Comparison of ENCODE assay signal across 20 mouse cellular contexts in the genomic region with DNA sequence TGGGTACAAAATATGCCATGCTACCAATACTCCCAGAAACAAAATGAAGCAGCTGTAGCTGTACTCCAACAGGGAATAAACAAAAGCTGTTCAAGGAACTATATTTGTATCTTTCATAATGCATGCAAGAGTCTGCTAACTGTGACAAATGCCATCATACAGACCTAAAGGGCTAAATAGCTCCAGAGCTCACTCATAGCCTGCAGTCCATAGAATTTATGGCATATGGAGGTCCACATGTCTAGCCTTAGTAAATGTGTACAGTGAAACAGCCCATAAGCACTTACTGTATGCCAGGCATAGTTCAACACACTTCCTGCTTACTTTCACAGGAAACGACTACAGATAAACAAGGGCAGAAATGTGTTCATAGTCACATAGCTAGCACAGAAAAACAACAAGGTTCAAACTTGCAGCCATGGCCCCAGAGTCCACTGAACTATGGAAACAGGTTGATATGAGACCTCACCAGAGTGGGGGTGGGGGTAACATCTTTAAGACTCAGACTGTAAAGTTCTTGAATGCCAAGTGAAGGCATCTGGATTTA. TPM values are rescaled to one million over a fixed set of nuclear protein-coding genes. Genes with fewer than 3 reads are reported as not detected.
"Had no signal": no experiment of that assay in that cellular context is flagged by ENCODE, and none has a peak within 500 bp of the region (broad histone marks: within the 10 kb centered on the region; RNA-seq: fewer than 3 reads in every experiment).

No protein-coding gene starts in this region.

- H3K27ac ChIP-seq: intestine, embryonic 15.5 days; kidney, embryonic 15.5 days; limb, embryonic 15.5 days; liver, embryonic 14.5 days; midbrain, embryonic 10.5 days; neural tube, embryonic 12.5 days had no signal

- H3K36me3 ChIP-seq: intestine, embryonic 15.5 days; kidney, embryonic 15.5 days; limb, embryonic 15.5 days; midbrain, embryonic 10.5 days; neural tube, embryonic 12.5 days had no signal

- H3K9me3 ChIP-seq: intestine, embryonic 15.5 days; kidney, embryonic 15.5 days; limb, embryonic 15.5 days; midbrain, embryonic 10.5 days; neural tube, embryonic 12.5 days had no signal

- H3K4me1 ChIP-seq: intestine, embryonic 15.5 days; kidney, embryonic 15.5 days; limb, embryonic 15.5 days; midbrain, embryonic 10.5 days; neural tube, embryonic 12.5 days had no signal

- H3K4me2 ChIP-seq: intestine, embryonic 15.5 days; kidney, embryonic 15.5 days; limb, embryonic 15.5 days; neural tube, embryonic 12.5 days had no signal

- DNase-seq: kidney, adult 18-20 months; kidney, postnatal 14 days; layer of hippocampus, postnatal 36 days; lung, adult 18-20 months; lung, postnatal 4 days; midbrain, embryonic 14.5 days; right cerebral cortex, postnatal 25 days had no signal

- H3K4me3 ChIP-seq: intestine, embryonic 15.5 days; kidney, embryonic 15.5 days; limb, embryonic 15.5 days; midbrain, embryonic 10.5 days; myocyte; neural tube, embryonic 12.5 days had no signal

- ATAC-seq: intestine, embryonic 15.5 days; lung, postnatal 0 days had no signal

- H3K27me3 ChIP-seq: intestine, embryonic 15.5 days; kidney, embryonic 15.5 days; limb, embryonic 15.5 days; neural tube, embryonic 12.5 days had no signal

- H3K9ac ChIP-seq: intestine, embryonic 15.5 days; kidney, embryonic 15.5 days; limb, embryonic 15.5 days; liver, embryonic 14.5 days; neural tube, embryonic 12.5 days had no signal

RNA-seq across cellular contexts. Expression of a gene that starts 5.6 kb away (rescaled TPM):
- total RNA-seq: megakaryocyte, adult 5-6 weeks had no signal
- polyA plus RNA-seq: intestine, embryonic 15.5 days; kidney, embryonic 15.5 days; large intestine, adult 2 months; limb, embryonic 11.5 days; limb, embryonic 15.5 days; liver, embryonic 14.5 days; midbrain, embryonic 10.5 days; midbrain, embryonic 14.5 days; myocyte; neural tube, embryonic 12.5 days; small intestine, adult 2 months; stomach, embryonic 16.5 days had no signal
